Mouse (Mus musculus): ENCODE data around the gene Ppef1. TPM values are rescaled to one million over a fixed set of nuclear protein-coding genes. Genes with fewer than 3 reads are reported as not detected.

The Ppef1 gene
- total and polyA plus RNA-seq, 3 experiments, result 0.15 TPM; not detected in 2

DNA sequence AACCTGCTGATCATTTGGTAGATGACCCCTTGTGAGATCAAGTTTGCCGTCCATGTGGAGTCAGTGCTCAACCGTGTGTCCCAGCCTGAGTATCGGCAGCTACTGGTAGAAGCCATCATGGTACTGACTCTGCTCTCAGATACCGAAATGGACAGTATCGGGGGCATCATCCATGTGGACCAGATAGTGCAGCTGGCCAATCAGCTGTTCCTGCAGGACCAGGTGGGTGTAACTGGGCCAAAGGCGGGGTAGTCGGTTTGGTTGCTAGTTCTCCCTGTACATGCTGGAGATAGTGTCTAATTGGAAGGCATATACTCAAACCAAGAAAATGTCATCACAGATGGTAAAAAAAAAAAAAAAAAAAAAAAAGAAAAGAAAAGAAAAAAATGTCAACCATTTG lies 145.4 kb downstream of the Ppef1 start:
- H3K27ac ChIP-seq (ENCODE audit: control insufficient read depth, low read depth, low read length), result no peak overlapping the region
- no peak overlapping the region for H3K4me3 ChIP-seq (ENCODE audit: control insufficient read depth in 1 of 2, insufficient read depth in 1 of 2, low read depth in 2 of 2, low read length in 2 of 2)
- H3K9me3 ChIP-seq (replicated peaks; ENCODE audit: insufficient read depth, low read length), result no peaks in the 10 kb centered on the region
- H3K27me3 ChIP-seq (ENCODE audit: control insufficient read depth in 1 of 2, insufficient read depth in 2 of 2, low read length in 2 of 2), result no peaks in the 10 kb centered on the region
- no peak for DNase-seq (ENCODE audit: low read depth, low spot score)
- H3K36me3 ChIP-seq (ENCODE audit: control insufficient read depth in 1 of 2, insufficient read depth in 2 of 2, low read length in 2 of 2), result no peaks in the 10 kb centered on the region; a peak in 1 of 4 replicates
- TF ChIP-seq TAL1 (IDR thresholded peaks at IDR 0.05; ENCODE audit: low read length) (no peak), MAX (IDR thresholded peaks at IDR 0.05; ENCODE audit: low read length) (no peak), BHLHE40 (IDR thresholded peaks at IDR 0.05; ENCODE audit: borderline replicate concordance, low read depth, low read length) (no peak), USF2 (IDR thresholded peaks at IDR 0.05; ENCODE audit: borderline replicate concordance in 1 of 2, insufficient read depth in 1 of 2, low read depth in 1 of 2, low read length in 2 of 2) (no peak), RCOR1 (IDR thresholded peaks at IDR 0.05; ENCODE audit: low read depth, low read length) (no peak), HCFC1 (IDR thresholded peaks at IDR 0.05; ENCODE audit: low read depth, low read length) (no peak), E2F4 (IDR thresholded peaks at IDR 0.05; ENCODE audit: borderline replicate concordance, low read depth, low read length) (no peak), MEF2A (IDR thresholded peaks at IDR 0.05; ENCODE audit: extremely low read depth, insufficient replicate concordance, low read depth, low read length, poor library complexity, severe bottlenecking) (no peak), ZNF384 (IDR thresholded peaks at IDR 0.05; ENCODE audit: low read depth, low read length) (no peak), EP300 (IDR thresholded peaks at IDR 0.05; ENCODE audit: low read depth in 1 of 2, low read length in 2 of 2) (no peak), TCF12 (IDR thresholded peaks at IDR 0.05; ENCODE audit: low read depth, low read length) (no peak), TBP (IDR thresholded peaks at IDR 0.05; ENCODE audit: low read depth, low read length) (no peak), NELFE (IDR thresholded peaks at IDR 0.05; ENCODE audit: low read depth, low read length) (no peak), MYB (IDR thresholded peaks at IDR 0.05; ENCODE audit: low read depth, low read length) (no peak), ZC3H11A (IDR thresholded peaks at IDR 0.05; ENCODE audit: low read depth, low read length) (no peak), SMC3 (IDR thresholded peaks at IDR 0.05; ENCODE audit: low read depth, low read length) (no peak), ZKSCAN1 (IDR thresholded peaks at IDR 0.05; ENCODE audit: low read depth, low read length) (no peak), KAT2A (conservative IDR thresholded peaks at IDR 0.05; ENCODE audit: low read depth, low read length) (no peak), ETS1 (IDR thresholded peaks at IDR 0.05; ENCODE audit: low read depth, low read length) (no peak), POLR2AphosphoS2 (IDR thresholded peaks at IDR 0.05; ENCODE audit: low read length) (no peak)
- H3K79me2 ChIP-seq (ENCODE audit: control insufficient read depth, insufficient read depth, low read length, poor library complexity), result no peaks in the 10 kb centered on the region
- H3K4me1 ChIP-seq (ENCODE audit: control insufficient read depth in 1 of 2, insufficient read depth in 2 of 2, low read length in 2 of 2), result no peaks in the 10 kb centered on the region
- H3K9ac ChIP-seq (ENCODE audit: control insufficient read depth, low read depth, low read length, poor library complexity, severe bottlenecking), result no peak overlapping the region

DNA sequence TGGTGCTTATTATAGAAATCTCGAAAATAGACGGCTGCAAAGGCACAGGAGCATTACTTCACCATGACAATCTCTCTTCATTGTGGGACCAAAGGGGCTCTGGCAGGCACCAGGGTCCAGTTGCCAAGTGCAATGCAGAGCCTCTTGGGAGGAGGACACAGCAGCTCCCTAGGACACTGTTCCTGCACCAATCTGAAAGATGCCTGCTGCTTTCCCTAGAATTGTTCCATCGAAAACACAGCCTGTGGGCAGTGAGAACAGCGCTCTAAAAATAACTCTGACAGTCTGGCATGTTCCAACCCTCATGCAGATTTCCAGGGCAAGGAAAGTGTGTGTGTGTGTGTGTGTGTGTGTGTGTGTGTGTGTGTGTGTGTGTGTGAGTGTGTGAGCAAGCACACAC lies 147.0 kb downstream of the Ppef1 start:
- no peaks in the 10 kb centered on the region; a peak in 1 of 4 replicates for H3K36me3 ChIP-seq (ENCODE audit: control insufficient read depth in 1 of 2, insufficient read depth in 2 of 2, low read length in 2 of 2)
- no peaks in the 10 kb centered on the region for H3K27me3 ChIP-seq (ENCODE audit: control insufficient read depth in 1 of 2, insufficient read depth in 2 of 2, low read length in 2 of 2)
- no peaks in the 10 kb centered on the region for H3K9me3 ChIP-seq (replicated peaks; ENCODE audit: insufficient read depth, low read length)
- no peak overlapping the region for H3K9ac ChIP-seq (ENCODE audit: control insufficient read depth, low read depth, low read length, poor library complexity, severe bottlenecking)
- DNase-seq (ENCODE audit: low read depth, low spot score), result no peak
- no peaks in the 10 kb centered on the region for H3K4me1 ChIP-seq (ENCODE audit: control insufficient read depth in 1 of 2, insufficient read depth in 2 of 2, low read length in 2 of 2)
- TF ChIP-seq CTCF (IDR thresholded peaks at IDR 0.05 in 2 of 3, conservative IDR thresholded peaks at IDR 0.05 in 1 of 3; ENCODE audit: control insufficient read depth in 1 of 3, insufficient read depth in 1 of 3, low read depth in 2 of 3, low read length in 3 of 3, poor library complexity in 1 of 3, severe bottlenecking in 1 of 3) (no peak), RAD21 (IDR thresholded peaks at IDR 0.05; ENCODE audit: low read depth, low read length) (no peak), ZC3H11A (IDR thresholded peaks at IDR 0.05; ENCODE audit: low read depth, low read length) (no peak), SIN3A (IDR thresholded peaks at IDR 0.05; ENCODE audit: low read length) (no peak), CHD1 (IDR thresholded peaks at IDR 0.05; ENCODE audit: low read depth, low read length) (no peak), POLR2A (IDR thresholded peaks at IDR 0.05; ENCODE audit: control insufficient read depth in 1 of 2, insufficient read depth in 1 of 2, low read depth in 1 of 2, low read length in 2 of 2, poor library complexity in 1 of 2) (no peak), KAT2A (conservative IDR thresholded peaks at IDR 0.05; ENCODE audit: low read depth, low read length) (no peak)
- H3K4me3 ChIP-seq (ENCODE audit: control insufficient read depth in 1 of 2, insufficient read depth in 1 of 2, low read depth in 2 of 2, low read length in 2 of 2), result no peak overlapping the region
- H3K79me2 ChIP-seq (ENCODE audit: control insufficient read depth, insufficient read depth, low read length, poor library complexity), result no peaks in the 10 kb centered on the region
- no peak overlapping the region for H3K27ac ChIP-seq (ENCODE audit: control insufficient read depth, low read depth, low read length)

All from MEL (cell line).